Mouse (Mus musculus): ENCODE results near the gene Il4i1. TPM values are rescaled to one million over a fixed set of nuclear protein-coding genes. Genes with fewer than 3 reads are reported as not detected.

Gene Il4i1
- polyA plus RNA-seq, 1 experiment from 2014 or later, result 1.7 TPM

GRCm38 (mm10) chr7:44840426-44840825 is 24.2 kb downstream of the Il4i1 start:
- H3K27ac ChIP-seq, result no peak overlapping the region
- 59% methylated on average over 14 of the region's 14 CpGs for whole genome bisulfite sequencing
- H3K4me1 ChIP-seq, result peaks cover 31% of the 10 kb centered on the region
- H3K36me3 ChIP-seq (replicated peaks), result peaks cover 51% of the 10 kb centered on the region
- peaks cover 48% of the 10 kb centered on the region for H3K27me3 ChIP-seq (ENCODE audit: poor library complexity, severe bottlenecking)
- peak overlapping the region; percentile 44; the same call in 1 of the 2 replicates for H3K4me3 ChIP-seq
- no peaks in the 10 kb centered on the region for H3K9me3 ChIP-seq
- no peak for DNase-seq (ENCODE audit: extremely low spot score, low spot score)

GRCm38 (mm10) chr7:44841825-44842463 is 25.8 kb downstream of the Il4i1 start:
- Histone ChIP-seq H3K36me3 (replicated peaks) (peaks cover 67% of the 10 kb centered on the region), H3K4me1 (peaks cover 22% of the 10 kb centered on the region), H3K27ac (no peak overlapping the region), H3K27me3 (ENCODE audit: poor library complexity, severe bottlenecking) (peaks cover 48% of the 10 kb centered on the region), H3K4me3 (no peak overlapping the region), H3K9me3 (no peaks in the 10 kb centered on the region)
- no peak for DNase-seq (ENCODE audit: extremely low spot score, low spot score)
- 91% methylated on average over 8 of the region's 8 CpGs for WGBS

GRCm38 (mm10) chr7:44845006-44845405 is 28.8 kb downstream of the Il4i1 start:
- WGBS, result 93% methylated on average over 10 of the region's 10 CpGs
- peaks cover 23% of the 10 kb centered on the region for H3K27me3 ChIP-seq (ENCODE audit: poor library complexity, severe bottlenecking)
- peaks cover 67% of the 10 kb centered on the region for H3K36me3 ChIP-seq (replicated peaks)

GRCm38 (mm10) chr7:44846804-44847203 is 30.6 kb downstream of the Il4i1 start:
- DNase-seq (ENCODE audit: extremely low spot score, low spot score), result no peak
- Histone ChIP-seq H3K27ac (no peak overlapping the region), H3K9me3 (no peaks in the 10 kb centered on the region), H3K4me3 (no peak overlapping the region), H3K36me3 (replicated peaks) (peaks cover 57% of the 10 kb centered on the region), H3K27me3 (ENCODE audit: poor library complexity, severe bottlenecking) (peaks cover 5% of the 10 kb centered on the region; the same call in 1 of the 2 replicates), H3K4me1 (peaks cover 27% of the 10 kb centered on the region)
- WGBS, result 90% methylated on average over 7 of the region's 7 CpGs

More at GRCm38 (mm10) chr7:44845006-44845405, 28.8 kb downstream of the Il4i1 start:
- no peak overlapping the region for H3K4me3 ChIP-seq
- H3K4me1 ChIP-seq, result peaks cover 21% of the 10 kb centered on the region
- H3K9me3 ChIP-seq, result no peaks in the 10 kb centered on the region
- no peak for DNase-seq (ENCODE audit: extremely low spot score, low spot score)
- no peak overlapping the region for H3K27ac ChIP-seq

- 78% methylated on average over 5 of the region's 5 CpGs for WGBS
Measured at GRCm38 (mm10) chr7:44847772-44848171, 31.6 kb downstream of the Il4i1 start.

GRCm38 (mm10) chr7:44848561-44849415 is 32.6 kb downstream of the Il4i1 start, which contains the start of the genes Akt1s1 and Tbc1d17:
TSS of gene Akt1s1 (plus strand) at chr7:44848991.
TSS of gene Tbc1d17 (minus strand) at chr7:44849079.
- peak; percentile 94 for DNase-seq (ENCODE audit: extremely low spot score, low spot score)
- Histone ChIP-seq H3K27ac (peak within 1 kb of the TSS; percentile 97), H3K9me3 (no peaks in the 10 kb centered on the region), H3K4me3 (peak within 1 kb of the TSS; percentile 87), H3K4me1 (peaks cover 42% of the 10 kb centered on the region), H3K27me3 (ENCODE audit: poor library complexity, severe bottlenecking) (no peaks in the 10 kb centered on the region), H3K36me3 (replicated peaks) (peaks cover 54% of the 10 kb centered on the region)
- WGBS, result under 1% methylated on average over 54 of the region's 54 CpGs

More at GRCm38 (mm10) chr7:44847772-44848171, 31.6 kb downstream of the Il4i1 start:
- peaks cover 32% of the 10 kb centered on the region for H3K4me1 ChIP-seq
- peaks cover 55% of the 10 kb centered on the region for H3K36me3 ChIP-seq (replicated peaks)
- peak overlapping the region; percentile 87 for H3K4me3 ChIP-seq
- 0 out of 2 replicates have a peak overlapping the region, but pooled peaks have one; percentile 97 for H3K27ac ChIP-seq
- DNase-seq (ENCODE audit: extremely low spot score, low spot score), result no peak
- no peaks in the 10 kb centered on the region for H3K27me3 ChIP-seq (ENCODE audit: poor library complexity, severe bottlenecking)
- no peaks in the 10 kb centered on the region for H3K9me3 ChIP-seq

- peaks cover 49% of the 10 kb centered on the region for H3K4me1 ChIP-seq
- H3K9me3 ChIP-seq, result no peaks in the 10 kb centered on the region
- H3K4me3 ChIP-seq, result peak overlapping the region; percentile 87
- peak; percentile 90 for DNase-seq (ENCODE audit: extremely low spot score, low spot score)
- H3K27me3 ChIP-seq (ENCODE audit: poor library complexity, severe bottlenecking), result no peaks in the 10 kb centered on the region
- peak overlapping the region; percentile 97 for H3K27ac ChIP-seq
- H3K36me3 ChIP-seq (replicated peaks), result peaks cover 47% of the 10 kb centered on the region
- under 1% methylated on average over 41 of the region's 41 CpGs for WGBS
Measured at GRCm38 (mm10) chr7:44849416-44850111, 33.4 kb downstream of the Il4i1 start.

- Histone ChIP-seq H3K27ac (peak overlapping the region; percentile 97), H3K36me3 (replicated peaks) (peaks cover 41% of the 10 kb centered on the region), H3K27me3 (ENCODE audit: poor library complexity, severe bottlenecking) (no peaks in the 10 kb centered on the region), H3K9me3 (no peaks in the 10 kb centered on the region), H3K4me3 (peak overlapping the region; percentile 87), H3K4me1 (peaks cover 55% of the 10 kb centered on the region)
- WGBS, result under 1% methylated on average over 33 of the region's 33 CpGs
- peak; percentile 79 for DNase-seq (ENCODE audit: extremely low spot score, low spot score)
Measured at GRCm38 (mm10) chr7:44850146-44850545, 34.0 kb downstream of the Il4i1 start.

- H3K4me3 ChIP-seq, result peak overlapping the region; percentile 87
- peaks cover 32% of the 10 kb centered on the region for H3K36me3 ChIP-seq (replicated peaks)
- H3K27me3 ChIP-seq (ENCODE audit: poor library complexity, severe bottlenecking), result no peaks in the 10 kb centered on the region
- no peaks in the 10 kb centered on the region for H3K9me3 ChIP-seq
- WGBS, result 84% methylated on average over 8 of the region's 8 CpGs
- peak overlapping the region; percentile 97 for H3K27ac ChIP-seq
- no peak for DNase-seq (ENCODE audit: extremely low spot score, low spot score)
- H3K4me1 ChIP-seq, result peaks cover 63% of the 10 kb centered on the region
Measured at GRCm38 (mm10) chr7:44850789-44851624, 34.8 kb downstream of the Il4i1 start.

GRCm38 (mm10) chr7:44851625-44852234 is 35.5 kb downstream of the Il4i1 start:
- peaks cover 25% of the 10 kb centered on the region for H3K36me3 ChIP-seq (replicated peaks)
- DNase-seq (ENCODE audit: extremely low spot score, low spot score), result no peak
- H3K4me3 ChIP-seq, result peak overlapping the region; percentile 87
- H3K27ac ChIP-seq, result no peak overlapping the region
- 93% methylated on average over 12 of the region's 12 CpGs for WGBS
- H3K9me3 ChIP-seq, result no peaks in the 10 kb centered on the region
- H3K4me1 ChIP-seq, result peaks cover 70% of the 10 kb centered on the region
- H3K27me3 ChIP-seq (ENCODE audit: poor library complexity, severe bottlenecking), result no peaks in the 10 kb centered on the region

- no peaks in the 10 kb centered on the region for H3K9me3 ChIP-seq
- no peaks in the 10 kb centered on the region for H3K27me3 ChIP-seq (ENCODE audit: poor library complexity, severe bottlenecking)
- 0 out of 2 replicates have a peak overlapping the region, but pooled peaks have one; percentile 11 for H3K27ac ChIP-seq
- DNase-seq (ENCODE audit: extremely low spot score, low spot score), result no peak
- WGBS, result 92% methylated on average over 36 of the region's 36 CpGs
- H3K36me3 ChIP-seq (replicated peaks), result peaks cover 22% of the 10 kb centered on the region
- H3K4me1 ChIP-seq, result peaks cover 74% of the 10 kb centered on the region
- H3K4me3 ChIP-seq, result peak overlapping the region; percentile 4
Measured at GRCm38 (mm10) chr7:44852259-44853027, 36.3 kb downstream of the Il4i1 start.

Measured in forebrain, embryonic 10.5 days (tissue).